Mouse (Mus musculus): Measurements from ENCODE around the gene Arid2.

The Arid2 gene

DNA sequence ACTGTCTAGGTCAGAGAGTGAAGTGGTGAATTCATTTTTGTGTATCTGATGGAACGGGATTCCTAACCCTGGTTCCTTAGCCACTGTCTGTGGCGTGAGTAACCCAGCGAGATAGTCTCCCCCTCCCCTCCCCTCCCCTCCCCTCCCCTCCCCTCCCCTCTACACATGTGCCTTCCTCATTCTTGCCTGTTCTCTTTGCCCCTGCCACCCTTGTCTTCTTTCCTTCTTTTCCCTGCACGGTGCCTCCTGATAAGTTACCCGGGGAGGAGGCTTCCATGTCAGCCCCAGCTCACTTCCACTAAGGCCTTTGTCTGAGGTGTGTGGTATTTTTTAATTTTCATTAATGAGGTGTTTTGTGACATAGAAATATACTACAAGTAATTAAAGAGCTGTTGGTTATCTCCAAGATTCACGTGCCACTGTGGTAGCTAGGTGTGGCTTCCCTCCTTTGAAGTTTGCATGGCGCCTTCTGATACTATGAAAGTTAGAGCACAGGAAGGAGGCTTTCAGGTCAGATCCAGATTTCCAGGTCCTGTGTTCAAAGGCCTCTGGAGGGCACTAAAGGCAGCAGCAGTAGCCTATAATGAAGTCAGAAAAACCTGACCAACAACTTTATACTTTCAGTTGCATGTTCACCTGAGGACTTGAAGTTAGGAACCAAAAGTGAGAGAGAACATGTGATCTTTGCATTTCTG lies 57.4 kb downstream of the Arid2 start:
- in situ Hi-C loops (cut with MboI, MseI) = no loop called here

DNA sequence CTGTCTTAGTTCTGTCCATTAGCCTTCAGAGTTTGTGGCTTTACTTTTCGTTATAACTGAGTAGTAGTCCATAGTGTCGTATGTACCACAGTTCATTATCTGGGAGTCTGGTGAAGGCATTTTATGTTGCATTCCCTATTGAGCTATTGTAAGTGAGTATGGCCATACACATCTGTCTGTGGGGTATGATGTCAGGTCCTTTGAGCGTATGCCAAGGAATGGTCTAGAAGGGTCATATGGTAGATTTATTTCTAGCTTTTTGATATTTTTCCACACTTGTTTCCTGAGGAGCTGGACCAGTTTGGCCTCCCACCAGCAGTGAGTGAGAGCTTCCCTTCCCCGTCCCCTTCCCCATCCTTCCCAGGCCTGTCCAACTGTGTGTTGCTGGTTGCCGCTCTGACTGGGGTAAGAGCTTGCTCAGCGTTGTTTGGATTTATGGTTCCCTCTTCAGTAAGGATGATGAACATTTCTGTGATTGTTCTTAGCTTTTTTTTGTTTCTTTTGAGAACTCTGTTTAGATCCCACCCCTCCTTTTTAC lies 58.1 kb downstream of the Arid2 start:
- in situ Hi-C loops (cut with MboI, MseI) = no loop called here

DNA sequence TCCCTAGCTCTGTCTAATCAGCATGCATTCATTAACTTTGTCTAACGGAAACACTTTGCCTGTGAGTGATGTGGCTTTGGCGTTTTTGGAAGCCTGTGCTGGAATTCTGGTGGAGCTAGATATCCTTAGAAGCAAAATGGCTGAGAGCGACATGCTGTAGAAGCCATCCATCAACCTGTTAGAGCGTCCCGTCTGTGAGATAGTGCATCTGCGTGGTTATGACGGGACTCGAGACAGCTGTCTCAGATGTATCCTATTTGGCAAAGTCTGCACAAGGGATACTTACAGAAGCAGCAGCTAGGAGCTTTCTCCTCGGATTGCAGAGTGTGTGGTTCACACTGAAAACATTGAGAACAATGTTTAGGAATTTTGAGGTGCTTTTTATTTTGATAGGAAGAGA lies 64.1 kb downstream of the Arid2 start:
- in situ Hi-C loops (cut with MboI, MseI) = no loop called here

DNA sequence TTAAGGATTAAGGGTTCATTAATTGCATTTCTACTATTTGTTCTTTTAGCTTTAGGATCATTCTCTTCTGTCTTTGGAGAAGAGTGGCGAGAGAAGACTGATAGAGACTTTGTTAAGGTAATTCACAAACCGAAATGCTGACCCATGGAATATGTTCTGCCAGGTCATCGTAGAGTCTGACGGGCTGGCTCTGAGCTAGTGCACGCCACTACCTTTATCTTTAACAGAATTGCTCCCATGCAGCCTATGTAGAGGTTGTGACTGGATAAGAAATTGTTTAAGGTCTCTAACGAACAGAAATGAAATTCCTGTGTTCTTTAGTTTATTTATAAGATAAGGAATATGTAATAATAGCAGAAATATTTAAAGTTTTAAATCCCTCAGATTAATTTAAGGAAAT lies 71.6 kb downstream of the Arid2 start:
- in situ Hi-C loops (cut with MboI, MseI) = no loop called here

DNA sequence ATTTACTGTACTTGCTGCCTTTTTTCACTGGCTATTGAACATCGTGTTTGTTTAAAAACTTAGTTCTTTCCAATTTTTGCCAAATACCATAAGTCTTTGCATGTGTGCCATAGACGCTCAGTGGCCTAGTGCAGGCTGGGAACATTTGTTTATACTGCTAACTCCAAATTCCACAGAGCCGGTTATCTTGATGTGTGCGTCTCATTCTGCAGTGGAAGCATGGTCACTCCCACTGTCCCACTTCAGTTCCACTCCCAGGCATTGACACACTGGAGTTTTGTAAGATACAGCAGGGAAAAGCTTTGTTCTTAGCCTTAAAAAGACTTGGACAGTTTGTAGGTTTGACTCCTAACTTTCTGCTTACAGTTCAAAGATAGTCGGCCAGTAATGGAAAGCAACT lies 73.3 kb downstream of the Arid2 start:
- in situ Hi-C loops (cut with MboI, MseI) = no loop called here

DNA sequence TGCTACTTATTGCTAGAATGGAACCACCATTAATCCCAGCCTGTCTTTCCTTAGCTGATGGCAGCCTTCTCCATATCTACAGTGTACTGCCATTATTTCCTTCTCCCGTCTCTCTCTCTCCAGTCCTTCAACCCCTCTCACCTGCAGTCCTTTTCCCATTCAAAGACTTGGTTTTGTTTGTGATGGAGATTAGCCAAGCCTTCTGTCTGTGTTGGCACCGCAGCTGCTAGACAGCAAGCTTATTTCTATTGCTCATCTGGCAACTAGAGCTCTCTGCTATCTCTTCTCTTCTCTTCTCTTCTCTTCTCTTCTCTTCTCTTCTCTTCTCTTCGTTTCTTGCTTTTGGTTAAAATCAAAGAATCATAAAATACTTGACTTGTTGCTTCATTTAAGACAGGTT lies 78.0 kb downstream of the Arid2 start:
- in situ Hi-C loops (cut with MboI, MseI) = no loop called here

DNA sequence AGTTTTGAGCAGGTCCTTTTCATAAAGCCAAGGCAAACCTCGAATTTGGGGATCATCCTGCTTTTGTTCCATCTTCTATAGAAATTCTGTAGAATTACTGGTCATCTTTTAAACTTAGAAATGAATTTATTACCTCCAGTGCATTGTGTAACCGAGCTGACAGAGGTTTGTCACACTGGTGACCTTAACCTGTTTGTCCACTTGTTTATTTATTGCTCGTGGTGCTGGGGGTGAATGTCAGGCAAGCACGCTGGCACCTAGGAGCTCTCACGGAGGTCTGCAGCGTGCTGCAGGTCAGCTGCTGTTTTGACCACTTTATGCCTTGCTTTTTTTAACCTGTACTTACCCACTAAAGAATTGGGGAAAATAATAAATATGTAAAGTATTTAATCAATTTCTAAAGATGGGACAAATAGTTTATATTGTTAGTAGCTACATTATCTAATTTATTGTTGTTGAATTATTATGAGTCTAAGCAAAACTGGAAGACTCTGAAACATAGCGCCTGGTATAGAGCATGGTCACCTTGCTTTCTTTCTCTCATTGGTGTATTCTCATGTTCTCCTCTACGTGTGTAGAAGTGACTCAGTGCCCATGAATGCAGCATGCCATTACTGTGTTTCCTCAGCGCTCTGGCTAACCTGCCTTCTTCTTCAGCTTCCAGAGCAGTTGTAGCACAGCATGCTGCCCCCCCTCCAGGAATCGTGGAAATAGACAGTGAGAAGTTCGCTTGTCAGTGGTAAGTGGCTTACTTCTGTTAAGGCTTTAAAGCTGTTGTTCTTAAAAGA lies 79.1 kb downstream of the Arid2 start:
- in situ Hi-C loops (cut with MboI, MseI) = no loop called here

DNA sequence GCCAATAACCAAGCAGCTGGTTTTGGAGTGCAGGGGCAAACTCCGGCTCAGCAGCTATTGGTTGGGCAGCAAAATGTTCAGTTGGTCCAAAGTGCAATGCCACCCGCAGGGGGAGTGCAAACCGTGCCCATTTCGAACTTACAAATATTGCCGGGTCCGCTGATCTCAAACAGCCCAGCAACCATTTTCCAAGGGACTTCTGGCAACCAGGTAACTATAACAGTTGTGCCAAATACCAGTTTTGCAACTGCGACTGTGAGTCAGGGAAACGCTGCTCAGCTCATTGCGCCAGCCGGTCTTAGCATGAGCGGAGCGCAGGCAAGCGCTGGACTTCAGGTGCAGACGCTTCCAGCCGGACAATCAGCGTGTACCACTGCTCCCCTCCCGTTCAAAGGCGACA lies 84.0 kb downstream of the Arid2 start:
- in situ Hi-C loops (cut with MboI, MseI) = no loop called here

DNA sequence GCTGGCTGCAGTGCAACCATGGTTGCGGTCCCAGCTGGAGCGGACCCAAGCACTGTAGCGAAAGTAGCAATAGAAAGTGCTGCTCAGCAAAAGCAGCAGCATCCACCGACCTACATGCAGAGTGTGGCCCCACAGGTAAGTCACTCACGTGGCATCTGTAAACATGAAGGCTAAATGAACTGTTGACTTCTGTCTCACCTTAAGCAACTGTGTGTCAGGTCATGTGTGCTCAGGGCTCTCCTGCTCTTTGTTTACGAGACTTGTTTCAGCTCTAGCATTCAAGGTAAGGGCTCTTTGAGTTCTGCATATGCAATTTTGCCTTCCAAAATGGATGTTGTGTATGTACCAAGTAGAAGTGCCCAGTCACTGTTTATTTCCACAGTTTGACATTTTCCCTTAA lies 85.3 kb downstream of the Arid2 start:
- in situ Hi-C loops (cut with MboI, MseI) = no loop called here

DNA sequence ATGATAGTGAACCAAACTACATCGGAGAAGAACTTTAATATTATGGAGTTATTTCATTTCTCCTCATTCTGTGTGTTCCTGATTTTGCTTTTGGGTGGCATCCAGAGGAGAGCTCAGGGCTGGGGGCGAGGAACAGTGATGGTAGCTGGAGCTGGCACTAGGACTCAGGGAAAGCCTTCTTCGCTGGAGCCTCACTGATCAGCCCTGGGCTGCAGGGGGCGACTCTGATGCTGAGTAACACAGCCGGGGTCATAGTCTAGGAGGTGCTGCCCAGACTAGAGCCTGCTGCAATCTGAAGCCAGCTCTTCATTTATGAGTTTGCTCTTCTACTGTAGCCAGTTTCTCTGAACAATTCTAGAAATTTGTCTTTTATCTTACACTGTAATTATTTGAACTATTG lies 85.8 kb downstream of the Arid2 start:
- in situ Hi-C loops (cut with MboI, MseI) = no loop called here

DNA sequence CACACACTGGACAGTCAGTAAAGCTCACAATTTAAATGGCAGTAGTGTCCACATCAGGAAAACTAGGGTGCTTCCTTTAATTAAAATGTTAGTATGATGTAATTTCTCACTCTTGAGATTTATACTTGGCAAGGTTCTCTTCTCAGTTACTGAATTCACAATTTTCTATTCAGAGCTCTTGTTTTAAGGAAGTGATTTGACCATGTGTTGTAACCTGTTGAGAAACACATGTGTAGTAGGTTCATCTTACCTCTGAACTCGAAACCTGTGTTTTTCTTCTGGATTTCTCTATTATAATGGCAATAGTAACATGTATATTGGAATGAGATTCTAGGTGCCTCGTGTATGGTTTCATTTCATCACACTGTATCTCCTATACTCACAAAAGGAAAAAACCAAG lies 88.9 kb downstream of the Arid2 start:
- in situ Hi-C loops (cut with MboI, MseI) = no loop called here

DNA sequence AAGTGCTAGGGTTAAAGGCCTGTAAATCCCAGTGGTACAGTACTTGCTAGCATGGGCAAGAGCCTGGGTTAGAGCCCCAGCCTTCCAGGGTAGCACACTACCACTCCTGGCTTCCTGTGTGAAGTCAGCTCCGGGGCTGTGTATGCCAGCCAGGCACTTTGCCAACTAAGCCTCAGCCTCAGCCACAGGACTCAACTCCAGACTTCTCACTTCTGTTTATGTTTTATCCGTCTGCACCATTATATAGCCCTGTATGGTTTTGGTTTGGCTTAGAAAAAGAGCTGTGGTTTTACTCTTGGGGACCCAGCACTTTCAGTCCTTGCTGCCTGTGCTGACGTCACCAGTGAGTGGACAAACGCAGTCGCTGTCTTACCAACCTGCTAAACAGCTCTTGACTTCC lies 89.9 kb downstream of the Arid2 start:
- in situ Hi-C loops (cut with MboI, MseI) = no loop called here

DNA sequence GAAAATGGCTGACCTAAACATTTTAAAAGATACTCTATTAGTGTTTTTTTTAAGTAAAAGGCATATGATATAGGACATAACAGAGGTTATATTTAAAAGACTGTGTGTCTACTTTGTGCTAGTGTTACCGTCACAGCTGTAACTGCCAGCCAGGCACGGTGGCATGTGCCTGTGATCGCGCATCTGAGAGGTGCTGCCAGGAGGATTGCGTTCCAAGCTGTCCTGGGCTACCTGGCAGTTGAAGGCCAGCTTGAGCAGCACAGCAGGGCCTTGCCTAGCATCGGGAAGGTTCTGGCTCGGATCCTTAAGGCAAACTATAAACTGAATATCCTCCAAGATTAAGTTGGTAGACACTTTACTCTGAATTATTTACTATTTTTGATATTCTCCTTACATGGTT lies 90.4 kb downstream of the Arid2 start:
- in situ Hi-C loops (cut with MboI, MseI) = no loop called here

DNA sequence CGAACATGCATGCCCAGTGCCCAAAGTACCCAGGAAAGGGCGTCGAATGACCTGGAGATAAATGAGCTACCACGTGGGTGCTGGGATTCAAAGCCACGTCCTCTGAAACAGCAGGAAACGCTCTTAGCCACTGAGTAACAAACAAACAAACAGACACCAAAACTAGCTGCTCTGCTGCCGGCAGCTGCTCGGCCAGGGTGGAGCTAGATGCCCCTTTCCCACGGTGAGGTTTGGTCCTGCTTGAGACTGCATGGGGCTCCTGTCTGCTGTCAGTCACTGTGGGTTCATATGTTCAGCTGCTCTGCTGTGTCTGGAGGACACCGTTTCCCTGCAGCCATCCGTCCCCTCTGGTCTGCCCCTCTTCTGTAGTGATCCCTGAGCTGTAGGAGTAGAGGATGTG lies 94.9 kb downstream of the Arid2 start:
- in situ Hi-C loops (cut with MboI, MseI) = no loop called here

DNA sequence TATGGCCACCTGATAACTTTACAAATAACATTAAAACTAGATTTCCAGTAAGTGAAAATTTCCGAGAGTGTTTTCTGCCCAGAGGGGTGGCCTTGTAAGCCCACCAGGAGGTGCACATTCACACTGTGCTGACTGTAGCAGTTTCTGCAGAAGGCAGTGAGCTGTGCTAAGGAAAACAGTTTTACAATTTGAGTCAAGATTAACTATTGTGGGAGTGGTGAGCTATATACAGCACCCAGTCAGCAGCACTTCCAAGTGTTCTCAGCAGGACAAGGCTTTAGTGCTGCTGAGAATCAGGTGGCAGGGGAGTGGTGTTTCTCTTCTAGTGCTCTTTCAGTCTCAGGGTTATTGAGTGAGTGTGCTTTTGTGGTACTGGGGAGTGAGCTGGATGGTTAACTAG lies 101.2 kb downstream of the Arid2 start:
- in situ Hi-C loops (cut with MboI, MseI) = no loop called here

DNA sequence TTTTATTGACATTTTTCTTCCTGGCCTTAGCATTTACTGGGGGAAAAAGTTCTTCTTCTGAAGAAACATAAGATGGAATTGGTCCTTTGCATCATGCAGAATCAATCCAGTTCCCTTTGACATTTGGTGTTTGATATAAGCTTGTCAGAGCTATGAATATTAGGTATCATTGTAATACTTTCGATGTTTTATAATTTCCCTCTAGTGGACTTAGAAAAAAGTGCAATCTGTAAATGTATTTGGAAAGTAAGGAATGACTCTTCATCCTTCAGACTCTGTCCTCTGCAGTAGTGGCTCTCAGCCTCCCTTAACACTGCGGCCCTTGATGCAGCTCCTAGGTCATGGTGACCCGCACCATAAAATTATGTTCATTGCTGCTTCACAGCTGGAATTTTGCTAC lies 105.6 kb downstream of the Arid2 start:
- in situ Hi-C loops (cut with MboI, MseI) = no loop called here

DNA sequence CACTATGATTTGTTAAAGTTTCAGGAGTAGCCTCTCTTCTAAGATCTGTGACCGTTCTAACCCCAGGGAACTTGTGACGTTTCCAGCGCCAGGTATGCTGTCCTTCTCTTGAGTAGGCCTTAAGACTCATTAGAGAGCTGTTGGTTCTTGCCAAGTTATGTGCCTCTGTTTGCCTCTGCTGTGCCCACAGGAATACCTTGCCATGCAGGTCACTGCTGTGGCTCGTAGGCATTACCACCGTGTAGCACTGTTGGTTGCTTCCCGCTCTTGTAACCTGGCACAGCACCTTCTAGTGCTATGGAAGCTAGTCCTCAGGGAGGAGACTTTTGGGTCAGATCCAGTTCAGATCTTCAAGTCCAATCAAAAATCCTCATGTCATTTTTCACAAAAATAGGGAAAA lies 107.8 kb downstream of the Arid2 start:
- in situ Hi-C loops (cut with MboI, MseI) = no loop called here

DNA sequence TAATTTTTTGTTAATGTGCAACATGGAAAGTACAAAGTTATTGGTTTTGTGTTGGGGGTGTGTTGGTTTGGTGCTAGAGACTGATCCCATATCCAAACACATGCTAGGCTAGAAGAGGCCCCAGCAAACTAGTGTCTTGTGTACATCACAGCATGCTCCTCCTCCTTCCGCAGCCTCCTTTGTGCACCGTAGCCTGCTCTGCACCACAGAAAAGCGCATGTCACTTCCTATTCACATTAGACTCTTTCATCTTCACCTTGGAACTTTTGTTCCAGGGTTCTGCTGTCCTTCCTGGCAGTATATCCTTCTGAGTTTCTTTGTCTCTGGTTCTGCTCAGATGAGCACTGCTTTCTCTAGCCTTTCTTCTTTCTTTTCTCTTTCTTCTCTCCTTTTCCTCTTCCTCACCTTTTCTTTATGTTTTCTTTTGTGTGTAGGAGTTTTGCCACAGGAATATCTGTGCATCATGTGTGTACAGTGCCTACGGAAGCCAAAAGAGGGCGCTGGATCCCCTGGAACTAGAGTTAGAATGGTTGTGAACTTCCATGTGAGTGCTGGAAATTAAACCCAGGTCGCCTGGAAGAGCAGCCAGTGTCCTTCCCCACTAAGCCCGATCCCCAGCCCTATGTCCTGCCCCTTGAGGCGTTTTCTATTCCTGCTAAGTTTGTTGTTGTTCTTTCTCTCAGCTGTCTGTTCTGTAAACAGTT lies 109.5 kb downstream of the Arid2 start:
- in situ Hi-C loops (cut with MboI, MseI) = no loop called here

DNA sequence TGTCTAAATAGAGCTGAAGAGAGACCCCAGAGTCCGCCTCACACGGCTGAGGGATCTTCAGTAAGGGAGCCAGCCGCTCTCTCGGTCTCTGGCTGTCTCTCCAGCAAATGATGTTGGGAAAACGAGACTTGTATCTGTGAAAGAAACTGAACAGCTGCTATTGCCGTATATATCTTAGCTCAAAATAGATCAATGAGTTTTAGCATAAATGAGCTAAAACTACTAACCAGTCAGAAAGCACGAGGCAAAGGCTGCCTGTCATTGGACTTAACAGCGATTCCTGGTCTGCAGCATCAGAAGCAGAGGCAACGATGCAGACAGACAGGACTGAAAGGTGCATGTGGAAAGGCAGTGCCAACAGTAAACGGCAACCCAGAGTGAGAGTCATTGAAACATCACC lies 111.0 kb downstream of the Arid2 start:
- in situ Hi-C loops (cut with MboI, MseI) = no loop called here

DNA sequence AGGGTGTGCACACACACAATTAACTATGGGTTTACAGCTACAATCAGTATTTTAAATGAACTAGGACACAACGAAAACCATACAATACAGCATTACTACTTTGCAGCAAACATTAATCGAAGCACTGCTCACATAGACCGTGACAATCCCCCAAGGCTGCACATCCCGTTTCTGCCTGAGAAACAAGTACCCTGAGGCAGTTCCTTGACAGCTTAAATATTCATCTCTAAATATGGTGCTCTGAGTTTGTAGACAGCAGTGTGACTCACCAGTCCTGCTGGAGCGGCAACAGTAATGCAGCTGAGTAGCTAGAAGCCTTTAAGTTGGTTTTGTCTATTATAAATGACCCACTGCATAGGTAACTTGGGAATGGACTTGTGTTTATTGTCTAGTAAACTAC lies 118.2 kb downstream of the Arid2 start:
- in situ Hi-C loops (cut with MboI, MseI) = no loop called here

DNA sequence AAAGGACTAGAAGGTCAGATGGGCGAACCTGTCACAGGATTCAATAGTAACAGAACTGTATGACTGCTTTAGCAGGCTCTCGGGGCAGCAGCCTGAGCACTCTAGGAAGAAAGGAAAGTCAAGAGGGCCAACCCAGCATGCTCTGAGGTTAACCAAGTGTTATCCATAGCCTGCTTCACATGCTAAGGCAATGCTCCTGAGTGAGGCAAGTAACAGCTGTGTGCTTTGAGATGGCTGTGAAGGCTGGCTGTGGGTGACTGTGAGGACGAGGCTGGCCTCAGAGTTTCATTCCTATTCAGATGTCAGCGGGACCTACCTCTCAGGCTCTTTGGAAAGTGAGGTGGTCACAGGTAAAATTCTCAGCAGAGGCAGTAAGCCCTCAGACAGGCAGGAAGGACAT lies 118.9 kb downstream of the Arid2 start:
- in situ Hi-C loops (cut with MboI, MseI) = no loop called here

DNA sequence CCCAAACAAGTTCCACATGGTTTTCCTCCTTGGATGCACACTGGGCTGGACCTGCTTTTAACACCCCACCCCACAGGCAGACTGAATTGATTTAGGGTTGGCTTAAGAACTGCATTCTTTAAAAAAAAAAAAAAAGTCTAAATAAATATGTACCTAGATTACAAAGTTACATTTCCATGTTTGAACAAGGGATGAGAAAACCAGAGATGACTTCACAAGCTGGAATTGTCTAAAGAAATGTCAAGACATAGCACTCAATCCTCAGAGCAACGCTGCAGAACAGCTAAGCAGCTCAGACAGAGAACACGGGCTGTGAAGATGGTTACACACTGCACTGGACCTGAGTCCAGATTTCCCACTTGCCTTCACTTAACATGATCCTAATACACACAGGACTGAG lies 119.8 kb downstream of the Arid2 start:
- in situ Hi-C loops (cut with MboI, MseI) = no loop called here

DNA sequence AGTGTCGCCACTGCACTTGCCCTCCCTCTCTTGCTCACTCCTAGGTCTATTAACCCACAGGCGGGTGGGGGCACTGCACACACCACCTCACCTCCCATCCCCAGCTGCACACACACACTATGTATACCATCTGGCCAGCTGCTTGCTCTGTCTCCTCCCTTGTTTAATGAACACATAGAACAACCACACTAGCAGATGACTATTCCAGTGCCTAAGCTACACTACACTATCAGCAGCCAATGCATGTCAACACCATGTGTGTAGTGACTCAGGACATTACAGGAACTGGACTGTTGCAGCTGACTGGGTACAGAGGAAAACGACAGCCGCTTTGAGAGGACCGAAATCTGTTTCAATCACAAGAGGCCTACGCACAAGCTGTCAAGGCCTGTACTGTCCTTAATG lies 121.4 kb downstream of the Arid2 start:
- in situ Hi-C loops (cut with MboI, MseI) = no loop called here
